Mouse (Mus musculus): ENCODE results near the gene Pygo2. TPM values are rescaled to one million over a fixed set of nuclear protein-coding genes. Genes with fewer than 3 reads are reported as not detected.
A peak's percentile ranks its signal among the peaks of the same experiment; 100 is the strongest.

Gene Pygo2
- polyA plus RNA-seq, 1 experiment, result 18.1 TPM

GRCm38 (mm10) chr3:89406887-89407286, 23.1 kb upstream of the Pygo2 start:
- TF ChIP-seq POLR2A (IDR thresholded peaks at IDR 0.05; ENCODE audit: control insufficient read depth, low read depth, low read length) (no peak), CTCF (IDR thresholded peaks at IDR 0.05; ENCODE audit: control insufficient read depth, insufficient read depth, insufficient replicate concordance, low read depth, low read length) (no peak)
- Histone ChIP-seq H3K36me3 (ENCODE audit: control insufficient read depth, insufficient read depth, low read length) (no peaks in the 10 kb centered on the region; the same call in 1 of the 2 replicates), H3K4me3 (ENCODE audit: control insufficient read depth, low read depth, low read length) (no peak overlapping the region), H3K27ac (ENCODE audit: control insufficient read depth, insufficient read depth, low read depth, low read length) (no peak overlapping the region), H3K4me1 (ENCODE audit: control insufficient read depth, insufficient read depth, low read length) (peaks cover 11% of the 10 kb centered on the region), H3K27me3 (ENCODE audit: control insufficient read depth, insufficient read depth, low read length) (no peaks in the 10 kb centered on the region)

GRCm38 (mm10) chr3:89408448-89408847, 21.6 kb upstream of the Pygo2 start:
- peaks cover 11% of the 10 kb centered on the region for H3K4me1 ChIP-seq (ENCODE audit: control insufficient read depth, insufficient read depth, low read length)
- H3K4me3 ChIP-seq (ENCODE audit: control insufficient read depth, low read depth, low read length), result no peak overlapping the region
- TF ChIP-seq POLR2A (IDR thresholded peaks at IDR 0.05; ENCODE audit: control insufficient read depth, low read depth, low read length) (no peak), CTCF (IDR thresholded peaks at IDR 0.05; ENCODE audit: control insufficient read depth, insufficient read depth, insufficient replicate concordance, low read depth, low read length) (no peak)
- H3K27me3 ChIP-seq (ENCODE audit: control insufficient read depth, insufficient read depth, low read length), result no peaks in the 10 kb centered on the region
- no peak overlapping the region for H3K27ac ChIP-seq (ENCODE audit: control insufficient read depth, insufficient read depth, low read depth, low read length)
- H3K36me3 ChIP-seq (ENCODE audit: control insufficient read depth, insufficient read depth, low read length), result no peaks in the 10 kb centered on the region; the same call in 1 of the 2 replicates

GRCm38 (mm10) chr3:89409701-89410100, 20.3 kb upstream of the Pygo2 start:
- H3K36me3 ChIP-seq (ENCODE audit: control insufficient read depth, insufficient read depth, low read length), result peaks cover under 1% of the 10 kb centered on the region; the same call in 1 of the 2 replicates
- H3K4me1 ChIP-seq (ENCODE audit: control insufficient read depth, insufficient read depth, low read length), result peaks cover 11% of the 10 kb centered on the region
- no peak overlapping the region for H3K4me3 ChIP-seq (ENCODE audit: control insufficient read depth, low read depth, low read length)
- H3K27ac ChIP-seq (ENCODE audit: control insufficient read depth, insufficient read depth, low read depth, low read length), result no peak overlapping the region
- no peaks in the 10 kb centered on the region for H3K27me3 ChIP-seq (ENCODE audit: control insufficient read depth, insufficient read depth, low read length)
- no peak for TF ChIP-seq POLR2A (IDR thresholded peaks at IDR 0.05; ENCODE audit: control insufficient read depth, low read depth, low read length)
- TF ChIP-seq CTCF (IDR thresholded peaks at IDR 0.05; ENCODE audit: control insufficient read depth, insufficient read depth, insufficient replicate concordance, low read depth, low read length), result no peak

- peak overlapping the region; percentile 97 for H3K4me3 ChIP-seq (ENCODE audit: control insufficient read depth, low read depth, low read length)
- peaks cover 11% of the 10 kb centered on the region for H3K4me1 ChIP-seq (ENCODE audit: control insufficient read depth, insufficient read depth, low read length)
- no peaks in the 10 kb centered on the region for H3K27me3 ChIP-seq (ENCODE audit: control insufficient read depth, insufficient read depth, low read length)
- H3K27ac ChIP-seq (ENCODE audit: control insufficient read depth, insufficient read depth, low read depth, low read length), result peak overlapping the region; percentile 80; the same call in 1 of the 2 replicates
- peaks cover 1% of the 10 kb centered on the region; the same call in 1 of the 2 replicates for H3K36me3 ChIP-seq (ENCODE audit: control insufficient read depth, insufficient read depth, low read length)
- TF ChIP-seq POLR2A (IDR thresholded peaks at IDR 0.05; ENCODE audit: control insufficient read depth, low read depth, low read length), result no peak
These were observed 19.1 kb upstream of the Pygo2 start for GRCm38 (mm10) chr3:89410864-89411263.

GRCm38 (mm10) chr3:89411490-89412393, 18.3 kb upstream of the Pygo2 start, which contains the start of gene Flad1:
Gene Flad1, minus strand, starts transcription at chr3:89411870.
- H3K27me3 ChIP-seq (ENCODE audit: control insufficient read depth, insufficient read depth, low read length), result no peaks in the 10 kb centered on the region
- H3K27ac ChIP-seq (ENCODE audit: control insufficient read depth, insufficient read depth, low read depth, low read length), result peak within 1 kb of the TSS; percentile 80
- H3K4me3 ChIP-seq (ENCODE audit: control insufficient read depth, low read depth, low read length), result peak within 1 kb of the TSS; percentile 97
- H3K36me3 ChIP-seq (ENCODE audit: control insufficient read depth, insufficient read depth, low read length), result peaks cover 1% of the 10 kb centered on the region; the same call in 1 of the 2 replicates
- H3K4me1 ChIP-seq (ENCODE audit: control insufficient read depth, insufficient read depth, low read length), result peaks cover 11% of the 10 kb centered on the region
- no peak for TF ChIP-seq CTCF (IDR thresholded peaks at IDR 0.05; ENCODE audit: control insufficient read depth, insufficient read depth, insufficient replicate concordance, low read depth, low read length)
- TF ChIP-seq POLR2A (IDR thresholded peaks at IDR 0.05; ENCODE audit: control insufficient read depth, low read depth, low read length), result no peak

GRCm38 (mm10) chr3:89416158-89416557, 13.9 kb upstream of the Pygo2 start:
- TF ChIP-seq CTCF (IDR thresholded peaks at IDR 0.05; ENCODE audit: control insufficient read depth, insufficient read depth, insufficient replicate concordance, low read depth, low read length), result no peak
- no peak for TF ChIP-seq POLR2A (IDR thresholded peaks at IDR 0.05; ENCODE audit: control insufficient read depth, low read depth, low read length)
- H3K4me1 ChIP-seq (ENCODE audit: control insufficient read depth, insufficient read depth, low read length), result peaks cover 15% of the 10 kb centered on the region
- H3K27ac ChIP-seq (ENCODE audit: control insufficient read depth, insufficient read depth, low read depth, low read length), result no peak overlapping the region
- H3K27me3 ChIP-seq (ENCODE audit: control insufficient read depth, insufficient read depth, low read length), result no peaks in the 10 kb centered on the region
- no peak overlapping the region for H3K4me3 ChIP-seq (ENCODE audit: control insufficient read depth, low read depth, low read length)
- peaks cover 1% of the 10 kb centered on the region; the same call in 1 of the 2 replicates for H3K36me3 ChIP-seq (ENCODE audit: control insufficient read depth, insufficient read depth, low read length)

- Histone ChIP-seq H3K27ac (ENCODE audit: control insufficient read depth, insufficient read depth, low read depth, low read length) (peak overlapping the region; percentile 77), H3K4me1 (ENCODE audit: control insufficient read depth, insufficient read depth, low read length) (peaks cover 23% of the 10 kb centered on the region), H3K4me3 (ENCODE audit: control insufficient read depth, low read depth, low read length) (peak overlapping the region; percentile 94; the same call in 1 of the 2 replicates), H3K27me3 (ENCODE audit: control insufficient read depth, insufficient read depth, low read length) (no peaks in the 10 kb centered on the region), H3K36me3 (ENCODE audit: control insufficient read depth, insufficient read depth, low read length) (peaks cover 1% of the 10 kb centered on the region; the same call in 1 of the 2 replicates)
- TF ChIP-seq POLR2A (IDR thresholded peaks at IDR 0.05; ENCODE audit: control insufficient read depth, low read depth, low read length) (no peak), CTCF (IDR thresholded peaks at IDR 0.05; ENCODE audit: control insufficient read depth, insufficient read depth, insufficient replicate concordance, low read depth, low read length) (no peak)
These were observed 12.9 kb upstream of the Pygo2 start for GRCm38 (mm10) chr3:89417131-89417530.

Data from testis, adult 2 months (tissue).